Mouse (Mus musculus): ENCODE results near the gene Lenep. TPM values are rescaled to one million over a fixed set of nuclear protein-coding genes. Genes with fewer than 3 reads are reported as not detected.

The Lenep gene
- polyA plus RNA-seq, 1 experiment from 2014 or later: 0.26 TPM

Other genes starting within 250 kb of the Lenep start
- gene Hcn3, start 242.6 kb downstream of the Lenep start, polyA plus RNA-seq (2016; fragmentation: Nextera tagmentation; extraction: Ambion mirVana): 1.3 and 1.6 TPM in 2 replicates
- gene Clk2, start 238.0 kb downstream of the Lenep start, polyA plus RNA-seq (2016; fragmentation: Nextera tagmentation; extraction: Ambion mirVana): 40.1 and 44.8 TPM in 2 replicates
- 115 and 119 TPM in 2 replicates for gene Scamp3, start 225.3 kb downstream of the Lenep start, polyA plus RNA-seq (2016; fragmentation: Nextera tagmentation; extraction: Ambion mirVana)
- gene Fam189b, start 219.7 kb downstream of the Lenep start, polyA plus RNA-seq (2016; fragmentation: Nextera tagmentation; extraction: Ambion mirVana): 32.2 and 35.0 TPM in 2 replicates
- gene Gba, start 199.9 kb downstream of the Lenep start, polyA plus RNA-seq (2016; fragmentation: Nextera tagmentation; extraction: Ambion mirVana): 34.8 and 34.9 TPM in 2 replicates
- gene Thbs3, start 187.6 kb downstream of the Lenep start, polyA plus RNA-seq (2016; fragmentation: Nextera tagmentation; extraction: Ambion mirVana): 12.2 and 26.8 TPM in 2 replicates
- gene Mtx1, start 175.7 kb downstream of the Lenep start, polyA plus RNA-seq (2016; fragmentation: Nextera tagmentation; extraction: Ambion mirVana): 250 and 265 TPM in 2 replicates
- gene Muc1, start 173.7 kb downstream of the Lenep start, polyA plus RNA-seq (2016; fragmentation: Nextera tagmentation; extraction: Ambion mirVana): 0.24 and 0.74 TPM in 2 replicates
- 272 and 282 TPM in 2 replicates for gene Krtcap2, start 156.8 kb downstream of the Lenep start, polyA plus RNA-seq (2016; fragmentation: Nextera tagmentation; extraction: Ambion mirVana)
- 3.4 and 6.1 TPM in 2 replicates for gene Trim46, start 156.5 kb downstream of the Lenep start, polyA plus RNA-seq (2016; fragmentation: Nextera tagmentation; extraction: Ambion mirVana)
- 82.5 and 84.0 TPM in 2 replicates for gene Dpm3, start 143.4 kb downstream of the Lenep start, polyA plus RNA-seq (2016; fragmentation: Nextera tagmentation; extraction: Ambion mirVana)
- gene Slc50a1, start 132.2 kb downstream of the Lenep start, polyA plus RNA-seq (2016; fragmentation: Nextera tagmentation; extraction: Ambion mirVana): 33.2 and 41.3 TPM in 2 replicates
- gene Efna1, start 121.7 kb downstream of the Lenep start, polyA plus RNA-seq (2016; fragmentation: Nextera tagmentation; extraction: Ambion mirVana): 29.8 and 36.8 TPM in 2 replicates
- gene Efna3, start 79.8 kb downstream of the Lenep start, polyA plus RNA-seq (2016; fragmentation: Nextera tagmentation; extraction: Ambion mirVana): 13.2 and 18.4 TPM in 2 replicates
- 47.4 and 53.4 TPM in 2 replicates for gene Efna4, start 64.8 kb downstream of the Lenep start, polyA plus RNA-seq (2016; fragmentation: Nextera tagmentation; extraction: Ambion mirVana)
- gene Adam15, start 52.8 kb downstream of the Lenep start, polyA plus RNA-seq (2016; fragmentation: Nextera tagmentation; extraction: Ambion mirVana): 29.4 TPM in 2 replicates
- gene Dcst2, start 40.8 kb downstream of the Lenep start, polyA plus RNA-seq (2016; fragmentation: Nextera tagmentation; extraction: Ambion mirVana): 0.24 TPM in 1 of 2 replicates, not detected in the other
- 0.25 and 0.30 TPM in 2 replicates for gene Dcst1, start 37.5 kb downstream of the Lenep start, polyA plus RNA-seq (2016; fragmentation: Nextera tagmentation; extraction: Ambion mirVana)
- 0.38 and 0.49 TPM in 2 replicates for gene Zbtb7b, start 8.0 kb downstream of the Lenep start, polyA plus RNA-seq (2016; fragmentation: Nextera tagmentation; extraction: Ambion mirVana)
- gene Flad1, start 9.1 kb upstream of the Lenep start, polyA plus RNA-seq (2016; fragmentation: Nextera tagmentation; extraction: Ambion mirVana): 22.2 and 26.1 TPM in 2 replicates
- 898 and 922 TPM in 2 replicates for gene Cks1b, start 15.6 kb upstream of the Lenep start, polyA plus RNA-seq (2016; fragmentation: Nextera tagmentation; extraction: Ambion mirVana)
- gene Shc1, start 15.7 kb upstream of the Lenep start, polyA plus RNA-seq (2016; fragmentation: Nextera tagmentation; extraction: Ambion mirVana): 82.6 and 96.2 TPM in 2 replicates
- 50.7 and 53.5 TPM in 2 replicates for gene Pygo2, start 27.4 kb upstream of the Lenep start, polyA plus RNA-seq (2016; fragmentation: Nextera tagmentation; extraction: Ambion mirVana)
- gene Pbxip1, start 33.9 kb upstream of the Lenep start, polyA plus RNA-seq (2016; fragmentation: Nextera tagmentation; extraction: Ambion mirVana): 13.0 and 19.2 TPM in 2 replicates
- gene Pmvk, start 51.7 kb upstream of the Lenep start, polyA plus RNA-seq (2016; fragmentation: Nextera tagmentation; extraction: Ambion mirVana): 63.6 and 65.9 TPM in 2 replicates
- 0.43 and 0.74 TPM in 2 replicates for gene Kcnn3, start 117.4 kb upstream of the Lenep start, polyA plus RNA-seq (2016; fragmentation: Nextera tagmentation; extraction: Ambion mirVana)